Mouse (Mus musculus) layer of hippocampus, postnatal 10 days (tissue): ENCODE results near the gene C130032M10Rik. TPM values are rescaled to one million over a fixed set of nuclear protein-coding genes. Genes with fewer than 3 reads are reported as not detected.

ENCODE experiments used
- total RNA-seq, 2 experiments: library from RNA; stranded (reverse); gene quantifications; 2 replicates each; pipeline ENCODE4 v1.2.3; 2021

Gene C130032M10Rik
- total RNA-seq, 2 experiments from 2014 or later: not detected

Other genes starting within 250 kb of the C130032M10Rik start
- not detected for gene Bcl2a1c, start 185.6 kb upstream of the C130032M10Rik start, total RNA-seq
- 10 to 100 TPM; 13.0 to 13.5 TPM for gene Crtap, start 125.0 kb upstream of the C130032M10Rik start, total RNA-seq
- gene Glb1, start 114.6 kb upstream of the C130032M10Rik start, total RNA-seq: 10 to 100 TPM; 28.6 to 29.2 TPM
- gene Tmppe, start 114.6 kb upstream of the C130032M10Rik start, total RNA-seq: 1 to 10 TPM; 8.2 to 9.4 TPM
- not detected for gene Ccr4, start 10.8 kb upstream of the C130032M10Rik start, total RNA-seq
- gene Trim71, start 48.7 kb downstream of the C130032M10Rik start, total RNA-seq: under 1 TPM; 0.18 to 0.27 TPM
- 10 to 100 TPM; 46.1 to 52.7 TPM for gene Cnot10, start 124.5 kb downstream of the C130032M10Rik start, total RNA-seq
- 100 to 1,000 TPM; 103 to 111 TPM for gene Dync1li1, start 173.1 kb downstream of the C130032M10Rik start, total RNA-seq
- gene Cmtm6, start 215.4 kb downstream of the C130032M10Rik start, total RNA-seq: 10 to 100 TPM; 26.3 to 30.5 TPM